Mouse (Mus musculus) kidney, postnatal 10 days (tissue): ENCODE measurements around the gene Shox2.

ENCODE experiments used
- DNase-seq: peaks from one replicate; pipeline ENCODE4 v3.0.0; 2021; ENCODE audit warnings: mixed read lengths

Shox2 gene

GRCm38 (mm10) chr3:66959972-66960371, 21.6 kb downstream of the Shox2 start:
- no peak for DNase-seq

- DNase-seq, result no peak
Observed at GRCm38 (mm10) chr3:66955126-66955525, 26.4 kb downstream of the Shox2 start.

GRCm38 (mm10) chr3:66939675-66940074, 41.9 kb downstream of the Shox2 start:
- no peak for DNase-seq

- DNase-seq, result no peak
Observed at GRCm38 (mm10) chr3:66922436-66922835, 59.1 kb downstream of the Shox2 start.
